Mouse (Mus musculus): ENCODE measurements around the gene Lrrc3. TPM values are rescaled to one million over a fixed set of nuclear protein-coding genes. Genes with fewer than 3 reads are reported as not detected.
"Not testable (repeated sequence)": the region's sequence is repeated elsewhere in the genome, so short reads cannot be mapped to it uniquely, and the experiment has no call there.

Lrrc3 gene
- 0.01 TPM for polyA plus RNA-seq (2012; fragmentation: generic; extraction: Trizol)
- long read RNA-seq, experiment 1: 0 reads
- long read RNA-seq, experiment 2: 0 reads

GRCm38 (mm10) chr10:77902211-77902893, at the start of gene Lrrc3:
Lrrc3 (minus strand) TSS chr10:77902536.
- TF ChIP-seq MYOG (IDR thresholded peaks at IDR 0.05; ENCODE audit: control insufficient read depth, extremely low read depth, insufficient read length) (no peak), CTCF (IDR thresholded peaks at IDR 0.05; ENCODE audit: control insufficient read depth, insufficient read depth, insufficient read length) (no peak), CEBPB (IDR thresholded peaks at IDR 0.05; ENCODE audit: low read depth) (no peak), USF1 (IDR thresholded peaks at IDR 0.05; ENCODE audit: low read depth) (no peak), MYOD1 (IDR thresholded peaks at IDR 0.05; ENCODE audit: control insufficient read depth, insufficient read length, low read depth) (no peak), MAX (IDR thresholded peaks at IDR 0.05) (no peak)
- Histone ChIP-seq H3ac (ENCODE audit: control insufficient read depth, insufficient read length, low read depth) (no peak within 1 kb of the TSS), H3K79me2 (ENCODE audit: control insufficient read depth, insufficient read depth) (no peaks in the 10 kb centered on the region), H3K36me3 (ENCODE audit: control insufficient read depth, insufficient read depth) (no peaks in the 10 kb centered on the region), H3K27me3 (ENCODE audit: control insufficient read depth, insufficient read depth, insufficient read length) (peaks cover 47% of the 10 kb centered on the region), H3K4me3 (ENCODE audit: insufficient read depth, poor library complexity, severe bottlenecking) (no peak within 1 kb of the TSS), H3K79me3 (ENCODE audit: low read depth) (no peaks in the 10 kb centered on the region)

DNA sequence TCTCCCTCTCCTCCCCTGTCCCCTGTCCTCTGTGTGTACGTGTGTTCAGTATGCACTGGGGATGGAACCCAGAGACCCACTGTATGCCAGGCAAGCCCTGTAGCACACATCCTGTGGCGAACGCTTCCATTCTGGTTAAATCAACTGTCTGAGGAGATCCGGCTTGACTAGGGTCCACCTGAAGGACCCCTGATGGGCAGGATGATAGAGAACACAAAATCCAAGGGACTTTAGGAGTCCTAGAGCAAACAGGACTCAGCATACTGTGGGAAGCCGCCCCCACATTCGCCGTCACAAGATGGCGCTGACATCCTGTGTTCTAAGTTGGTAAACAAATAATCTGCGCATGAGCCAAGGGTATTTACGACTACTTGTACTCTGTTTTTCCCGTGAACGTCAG, 48.1 kb upstream of the Lrrc3 start:
- not testable (repeated sequence) for H3ac ChIP-seq (ENCODE audit: control insufficient read depth, insufficient read length, low read depth); H3K79me3 ChIP-seq (ENCODE audit: low read depth); H3K4me3 ChIP-seq (ENCODE audit: insufficient read depth, poor library complexity, severe bottlenecking); H3K36me3 ChIP-seq (ENCODE audit: control insufficient read depth, insufficient read depth); H3K79me2 ChIP-seq (ENCODE audit: control insufficient read depth, insufficient read depth)
- H3K27me3 ChIP-seq (ENCODE audit: control insufficient read depth, insufficient read depth, insufficient read length): peaks cover 11% of the 10 kb centered on the region

DNA sequence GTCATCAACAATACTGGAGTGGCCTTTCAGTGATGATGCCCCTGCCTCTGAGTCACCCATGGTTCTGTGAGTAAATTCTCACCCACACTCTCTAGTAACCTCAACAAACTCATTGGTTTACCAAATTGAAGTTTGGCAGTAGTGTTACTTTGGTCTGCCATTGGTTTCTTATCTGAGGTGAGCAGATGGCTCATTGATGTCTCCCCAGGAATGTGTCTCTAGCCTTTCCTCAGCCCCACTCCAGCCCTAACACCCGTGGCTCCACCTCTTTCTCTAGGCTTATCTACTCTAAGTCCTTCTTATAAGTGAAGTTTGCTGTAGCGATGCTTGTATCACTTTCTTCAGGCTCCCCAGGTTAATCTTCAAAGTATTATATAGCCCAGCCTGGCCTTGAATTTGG, 37.3 kb upstream of the Lrrc3 start:
- H3K27me3 ChIP-seq (ENCODE audit: control insufficient read depth, insufficient read depth, insufficient read length): peaks cover 16% of the 10 kb centered on the region
- TF ChIP-seq USF1 (IDR thresholded peaks at IDR 0.05; ENCODE audit: low read depth) (no peak), MAX (IDR thresholded peaks at IDR 0.05) (no peak), MYOG (IDR thresholded peaks at IDR 0.05; ENCODE audit: control insufficient read depth, extremely low read depth, insufficient read length) (no peak), CEBPB (IDR thresholded peaks at IDR 0.05; ENCODE audit: low read depth) (no peak), MYOD1 (IDR thresholded peaks at IDR 0.05; ENCODE audit: control insufficient read depth, insufficient read length, low read depth) (no peak), CTCF (IDR thresholded peaks at IDR 0.05; ENCODE audit: control insufficient read depth, insufficient read depth, insufficient read length) (no peak), FOSL1 (IDR thresholded peaks at IDR 0.05; ENCODE audit: insufficient read depth, low read length, poor library complexity, severe bottlenecking) (no peak)
- H3K4me3 ChIP-seq (ENCODE audit: insufficient read depth, poor library complexity, severe bottlenecking): no peak overlapping the region
- H3ac ChIP-seq (ENCODE audit: control insufficient read depth, insufficient read length, low read depth): no peak overlapping the region
- no peaks in the 10 kb centered on the region for H3K36me3 ChIP-seq (ENCODE audit: control insufficient read depth, insufficient read depth)
- H3K79me3 ChIP-seq (ENCODE audit: low read depth): no peaks in the 10 kb centered on the region
- H3K79me2 ChIP-seq (ENCODE audit: control insufficient read depth, insufficient read depth): no peaks in the 10 kb centered on the region

- no peak overlapping the region for H3ac ChIP-seq (ENCODE audit: control insufficient read depth, insufficient read length, low read depth)
Observed at GRCm38 (mm10) chr10:77927375-77927774, 25.0 kb upstream of the Lrrc3 start.

GRCm38 (mm10) chr10:77926140-77926539, 23.8 kb upstream of the Lrrc3 start:
- Histone ChIP-seq H3K36me3 (ENCODE audit: control insufficient read depth, insufficient read depth) (no peaks in the 10 kb centered on the region), H3ac (ENCODE audit: control insufficient read depth, insufficient read length, low read depth) (no peak overlapping the region), H3K79me3 (ENCODE audit: low read depth) (no peaks in the 10 kb centered on the region), H3K4me3 (ENCODE audit: insufficient read depth, poor library complexity, severe bottlenecking) (no peak overlapping the region), H3K27me3 (ENCODE audit: control insufficient read depth, insufficient read depth, insufficient read length) (peaks cover 13% of the 10 kb centered on the region), H3K79me2 (ENCODE audit: control insufficient read depth, insufficient read depth) (no peaks in the 10 kb centered on the region)
- TF ChIP-seq MAX (IDR thresholded peaks at IDR 0.05): no peak

More at GRCm38 (mm10) chr10:77927375-77927774, 25.0 kb upstream of the Lrrc3 start:
- H3K4me3 ChIP-seq (ENCODE audit: insufficient read depth, poor library complexity, severe bottlenecking): no peak overlapping the region
- H3K36me3 ChIP-seq (ENCODE audit: control insufficient read depth, insufficient read depth): no peaks in the 10 kb centered on the region
- H3K79me3 ChIP-seq (ENCODE audit: low read depth): no peaks in the 10 kb centered on the region
- TF ChIP-seq MYOG (IDR thresholded peaks at IDR 0.05; ENCODE audit: control insufficient read depth, extremely low read depth, insufficient read length) (no peak), MAX (IDR thresholded peaks at IDR 0.05) (no peak), FOSL1 (IDR thresholded peaks at IDR 0.05; ENCODE audit: insufficient read depth, low read length, poor library complexity, severe bottlenecking) (no peak), USF1 (IDR thresholded peaks at IDR 0.05; ENCODE audit: low read depth) (no peak), MYOD1 (IDR thresholded peaks at IDR 0.05; ENCODE audit: control insufficient read depth, insufficient read length, low read depth) (no peak), CTCF (IDR thresholded peaks at IDR 0.05; ENCODE audit: control insufficient read depth, insufficient read depth, insufficient read length) (no peak), CEBPB (IDR thresholded peaks at IDR 0.05; ENCODE audit: low read depth) (no peak)
- peaks cover 13% of the 10 kb centered on the region for H3K27me3 ChIP-seq (ENCODE audit: control insufficient read depth, insufficient read depth, insufficient read length)
- no peaks in the 10 kb centered on the region for H3K79me2 ChIP-seq (ENCODE audit: control insufficient read depth, insufficient read depth)

DNA sequence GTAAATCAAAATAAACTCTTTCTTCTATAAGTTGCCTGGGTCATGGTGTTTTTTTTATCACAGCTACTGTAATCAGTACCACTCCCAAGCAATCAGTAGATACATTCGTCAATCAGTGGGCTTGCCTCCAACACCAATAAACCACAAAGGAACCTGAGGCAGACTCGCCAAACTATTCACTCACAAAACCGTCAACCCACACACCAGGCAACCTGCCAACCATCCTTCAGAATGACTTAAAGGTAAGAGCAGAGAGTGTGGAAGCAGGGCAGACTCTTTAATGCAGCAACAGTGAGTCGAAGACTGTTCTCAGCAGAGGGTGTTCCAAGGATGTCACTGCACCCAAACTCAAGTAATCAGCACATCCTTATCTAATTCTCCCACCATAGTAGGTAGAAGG, 20.3 kb upstream of the Lrrc3 start:
- TF ChIP-seq CTCF (IDR thresholded peaks at IDR 0.05; ENCODE audit: control insufficient read depth, insufficient read depth, insufficient read length) (no peak), MYOG (IDR thresholded peaks at IDR 0.05; ENCODE audit: control insufficient read depth, extremely low read depth, insufficient read length) (no peak), MAX (IDR thresholded peaks at IDR 0.05) (no peak), USF1 (IDR thresholded peaks at IDR 0.05; ENCODE audit: low read depth) (no peak)
- no peaks in the 10 kb centered on the region for H3K79me2 ChIP-seq (ENCODE audit: control insufficient read depth, insufficient read depth)
- no peak overlapping the region for H3K4me3 ChIP-seq (ENCODE audit: insufficient read depth, poor library complexity, severe bottlenecking)
- no peaks in the 10 kb centered on the region for H3K79me3 ChIP-seq (ENCODE audit: low read depth)
- H3K36me3 ChIP-seq (ENCODE audit: control insufficient read depth, insufficient read depth): no peaks in the 10 kb centered on the region
- H3ac ChIP-seq (ENCODE audit: control insufficient read depth, insufficient read length, low read depth): no peak overlapping the region
- peaks cover 6% of the 10 kb centered on the region for H3K27me3 ChIP-seq (ENCODE audit: control insufficient read depth, insufficient read depth, insufficient read length)

All from C2C12 (cell line).